Mouse (Mus musculus): Measurements from ENCODE around the gene Pcsk2. TPM values are rescaled to one million over a fixed set of nuclear protein-coding genes. Genes with fewer than 3 reads are reported as not detected.

Pcsk2 gene
- 0.27 and 0.32 TPM in 2 replicates for total RNA-seq (2012; rRNA removed)

DNA sequence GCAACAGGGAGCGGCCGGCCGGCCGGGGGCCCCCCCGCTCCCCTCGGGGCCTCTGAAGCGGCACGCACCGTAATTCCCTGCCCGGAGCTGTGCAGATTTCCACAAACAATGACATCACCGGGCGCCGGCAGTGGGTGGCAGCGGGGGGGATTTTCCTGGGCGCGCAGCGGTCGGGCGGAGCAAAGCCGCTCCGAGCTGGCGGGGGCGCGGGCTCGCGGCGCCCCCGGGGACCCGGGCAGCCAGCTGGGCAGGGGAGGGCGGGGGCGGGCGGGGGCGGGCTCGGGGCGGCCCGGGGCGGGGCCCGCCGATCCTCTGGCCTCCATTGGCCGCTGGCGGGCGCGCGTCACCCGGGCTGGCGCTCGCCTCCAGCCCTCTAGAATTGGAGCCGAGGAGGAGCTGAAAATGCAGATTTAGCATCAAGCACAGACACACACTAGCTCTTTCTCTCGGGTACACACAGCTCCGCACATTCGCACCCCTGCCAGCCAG lies at the start of gene Pcsk2:
Pcsk2 (plus strand) TSS at position 399 of the 489 bp plus-strand sequence.
- in situ Hi-C loops (cut with MboI; ENCODE audit: low sequenced_read_pairs in 2 of 2, unreplicated experiment in 2 of 2): no loop called here
- H3K9ac ChIP-seq (ENCODE audit: insufficient read depth, low read depth, low read length, poor library complexity, severe bottlenecking): no peak within 1 kb of the TSS

DNA sequence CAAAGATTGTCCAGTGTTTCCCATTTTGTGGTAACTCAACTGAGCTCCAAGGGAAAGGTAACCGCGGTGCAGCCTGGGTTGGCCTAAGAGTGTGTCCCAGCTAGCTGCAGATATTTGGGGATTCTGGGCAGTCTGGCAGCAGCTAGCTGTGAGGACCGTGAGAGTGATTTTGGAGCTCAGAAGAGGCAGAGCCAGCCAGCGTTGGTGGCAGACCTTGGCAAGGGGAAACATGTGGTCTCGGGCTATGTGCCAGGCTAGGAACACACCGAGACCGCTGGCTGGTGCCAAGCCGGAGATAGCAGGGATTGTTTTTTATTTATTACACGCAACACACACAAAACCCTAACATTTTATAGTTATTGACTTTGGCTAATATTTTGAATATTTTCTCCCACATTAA lies 45.1 kb upstream of the Pcsk2 start:
- Histone ChIP-seq H3K4me1 (ENCODE audit: control insufficient read depth in 2 of 2, insufficient read depth in 2 of 2, low read length in 2 of 2, poor library complexity in 1 of 2) (no peaks in the 10 kb centered on the region), H3K27ac (ENCODE audit: insufficient read depth, low read depth, low read length, poor library complexity, severe bottlenecking) (no peak overlapping the region), H3K4me3 (ENCODE audit: insufficient read depth in 1 of 2, low read depth in 1 of 2, low read length in 2 of 2, poor library complexity in 1 of 2, severe bottlenecking in 1 of 2) (no peak overlapping the region), H3K9ac (ENCODE audit: insufficient read depth, low read depth, low read length, poor library complexity, severe bottlenecking) (no peak overlapping the region), H3K36me3 (ENCODE audit: control insufficient read depth, insufficient read depth, low read length, poor library complexity, severe bottlenecking) (no peaks in the 10 kb centered on the region), H3K9me3 (ENCODE audit: control insufficient read depth, insufficient read depth, low read depth, low read length) (no peaks in the 10 kb centered on the region)
- TF ChIP-seq ZNF384 (IDR thresholded peaks at IDR 0.05; ENCODE audit: low read depth, low read length) (no peak), HCFC1 (IDR thresholded peaks at IDR 0.05; ENCODE audit: borderline replicate concordance, insufficient read depth, low read length) (no peak), ZC3H11A (IDR thresholded peaks at IDR 0.05; ENCODE audit: borderline replicate concordance, low read depth, low read length) (no peak), CHD2 (IDR thresholded peaks at IDR 0.05; ENCODE audit: low read depth, low read length) (no peak), MAFK (IDR thresholded peaks at IDR 0.05; ENCODE audit: insufficient read depth, low read depth, low read length) (no peak)
- DNase-seq (ENCODE audit: low read depth, low spot score): no peak
- in situ Hi-C loops (cut with MboI; ENCODE audit: low sequenced_read_pairs in 2 of 2, unreplicated experiment in 2 of 2): no loop called here

More for the DNA sequence above, at the start of gene Pcsk2:
- H3K27ac ChIP-seq (ENCODE audit: insufficient read depth, low read depth, low read length, poor library complexity, severe bottlenecking): no peak within 1 kb of the TSS
- no peaks in the 10 kb centered on the region for H3K9me3 ChIP-seq (ENCODE audit: control insufficient read depth, insufficient read depth, low read depth, low read length)
- H3K36me3 ChIP-seq (ENCODE audit: control insufficient read depth, insufficient read depth, low read length, poor library complexity, severe bottlenecking): no peaks in the 10 kb centered on the region
- H3K4me1 ChIP-seq (ENCODE audit: control insufficient read depth in 2 of 2, insufficient read depth in 2 of 2, low read length in 2 of 2, poor library complexity in 1 of 2): peaks cover 0 to 9% of the 10 kb centered on the region in 2 experiments; a peak in 1 of 4 replicates
- peak within 1 kb of the TSS; percentile 71 to 75 for H3K4me3 ChIP-seq (ENCODE audit: insufficient read depth in 1 of 2, low read depth in 1 of 2, low read length in 2 of 2, poor library complexity in 1 of 2, severe bottlenecking in 1 of 2)
- TF ChIP-seq CHD2 (IDR thresholded peaks at IDR 0.05; ENCODE audit: low read depth, low read length): no peak
- TF ChIP-seq HCFC1 (IDR thresholded peaks at IDR 0.05; ENCODE audit: borderline replicate concordance, insufficient read depth, low read length): no peak
- no peak for TF ChIP-seq ZNF384 (IDR thresholded peaks at IDR 0.05; ENCODE audit: low read depth, low read length)
- TF ChIP-seq ZC3H11A (IDR thresholded peaks at IDR 0.05; ENCODE audit: borderline replicate concordance, low read depth, low read length): no peak
- no peak for TF ChIP-seq MAFK (IDR thresholded peaks at IDR 0.05; ENCODE audit: insufficient read depth, low read depth, low read length)
- peak; percentile 39 for DNase-seq (ENCODE audit: low read depth, low spot score)

DNA sequence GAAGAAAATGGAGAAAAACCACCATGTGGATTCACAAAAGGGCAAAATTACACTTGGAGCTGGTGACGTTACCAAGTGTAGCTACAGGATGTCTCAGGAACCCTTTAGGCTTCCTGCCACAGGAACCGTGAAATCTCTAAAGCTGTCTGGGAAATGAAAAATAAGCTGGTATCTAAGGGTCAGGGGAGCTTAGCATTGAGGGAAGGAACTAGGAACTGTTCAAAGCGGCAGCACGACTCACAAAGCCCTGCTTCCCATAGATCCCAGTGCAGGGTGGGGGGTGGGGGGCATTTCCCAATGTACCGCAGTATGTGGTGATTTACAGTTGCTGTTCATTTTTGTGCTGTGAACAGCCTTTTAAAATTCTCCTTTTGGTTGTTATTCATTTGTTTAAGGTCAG lies 44.2 kb upstream of the Pcsk2 start:
- Histone ChIP-seq H3K4me1 (ENCODE audit: control insufficient read depth in 2 of 2, insufficient read depth in 2 of 2, low read length in 2 of 2, poor library complexity in 1 of 2) (no peaks in the 10 kb centered on the region), H3K9me3 (ENCODE audit: control insufficient read depth, insufficient read depth, low read depth, low read length) (no peaks in the 10 kb centered on the region), H3K27ac (ENCODE audit: insufficient read depth, low read depth, low read length, poor library complexity, severe bottlenecking) (no peak overlapping the region), H3K4me3 (ENCODE audit: insufficient read depth in 1 of 2, low read depth in 1 of 2, low read length in 2 of 2, poor library complexity in 1 of 2, severe bottlenecking in 1 of 2) (no peak overlapping the region), H3K36me3 (ENCODE audit: control insufficient read depth, insufficient read depth, low read length, poor library complexity, severe bottlenecking) (no peaks in the 10 kb centered on the region), H3K9ac (ENCODE audit: insufficient read depth, low read depth, low read length, poor library complexity, severe bottlenecking) (no peak overlapping the region)
- DNase-seq (ENCODE audit: low read depth, low spot score): no peak
- in situ Hi-C loops (cut with MboI; ENCODE audit: low sequenced_read_pairs in 2 of 2, unreplicated experiment in 2 of 2): no loop called here
- no peak for TF ChIP-seq HCFC1 (IDR thresholded peaks at IDR 0.05; ENCODE audit: borderline replicate concordance, insufficient read depth, low read length)
- TF ChIP-seq ZC3H11A (IDR thresholded peaks at IDR 0.05; ENCODE audit: borderline replicate concordance, low read depth, low read length): no peak
- no peak for TF ChIP-seq ZNF384 (IDR thresholded peaks at IDR 0.05; ENCODE audit: low read depth, low read length)
- no peak for TF ChIP-seq CHD2 (IDR thresholded peaks at IDR 0.05; ENCODE audit: low read depth, low read length)
- TF ChIP-seq MAFK (IDR thresholded peaks at IDR 0.05; ENCODE audit: insufficient read depth, low read depth, low read length): no peak

DNA sequence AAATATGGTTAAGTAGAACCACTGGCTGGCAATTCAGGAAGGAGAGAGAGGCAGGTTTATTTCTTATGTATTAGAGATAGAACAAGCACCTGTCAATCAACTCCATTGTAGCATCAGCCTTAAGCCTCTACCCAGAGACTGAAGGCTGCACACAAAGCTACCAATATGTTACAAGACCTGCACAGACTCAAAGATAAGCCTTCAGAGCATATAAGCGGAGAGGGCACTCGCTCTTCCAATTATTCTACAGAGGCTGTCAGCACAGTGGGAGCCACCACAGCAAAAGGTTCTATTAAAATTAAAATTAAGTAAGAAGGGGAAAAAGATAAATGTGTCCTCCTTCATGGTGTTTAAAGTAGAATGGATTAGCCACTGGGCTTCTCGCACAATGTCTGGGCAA lies 43.8 kb upstream of the Pcsk2 start:
- Histone ChIP-seq H3K9me3 (ENCODE audit: control insufficient read depth, insufficient read depth, low read depth, low read length) (no peaks in the 10 kb centered on the region), H3K9ac (ENCODE audit: insufficient read depth, low read depth, low read length, poor library complexity, severe bottlenecking) (no peak overlapping the region), H3K36me3 (ENCODE audit: control insufficient read depth, insufficient read depth, low read length, poor library complexity, severe bottlenecking) (no peaks in the 10 kb centered on the region), H3K4me3 (ENCODE audit: insufficient read depth in 1 of 2, low read depth in 1 of 2, low read length in 2 of 2, poor library complexity in 1 of 2, severe bottlenecking in 1 of 2) (no peak overlapping the region), H3K27ac (ENCODE audit: insufficient read depth, low read depth, low read length, poor library complexity, severe bottlenecking) (no peak overlapping the region), H3K4me1 (ENCODE audit: control insufficient read depth in 2 of 2, insufficient read depth in 2 of 2, low read length in 2 of 2, poor library complexity in 1 of 2) (no peaks in the 10 kb centered on the region)
- no peak for DNase-seq (ENCODE audit: low read depth, low spot score)
- in situ Hi-C loops (cut with MboI; ENCODE audit: low sequenced_read_pairs in 2 of 2, unreplicated experiment in 2 of 2): no loop called here
- no peak for TF ChIP-seq MAFK (IDR thresholded peaks at IDR 0.05; ENCODE audit: insufficient read depth, low read depth, low read length)
- TF ChIP-seq HCFC1 (IDR thresholded peaks at IDR 0.05; ENCODE audit: borderline replicate concordance, insufficient read depth, low read length): no peak
- TF ChIP-seq CHD2 (IDR thresholded peaks at IDR 0.05; ENCODE audit: low read depth, low read length): no peak
- no peak for TF ChIP-seq ZNF384 (IDR thresholded peaks at IDR 0.05; ENCODE audit: low read depth, low read length)
- TF ChIP-seq ZC3H11A (IDR thresholded peaks at IDR 0.05; ENCODE audit: borderline replicate concordance, low read depth, low read length): no peak

All from ES-E14 (cell line).